Mouse (Mus musculus) activated CD4-positive, CD25-positive, alpha-beta regulatory T cell, adult 4 months (primary cell): Measurements from ENCODE around the gene Ush2a. TPM values are rescaled to one million over a fixed set of nuclear protein-coding genes. Genes with fewer than 3 reads are reported as not detected.

ENCODE experiments used
- ATAC-seq: one replicate; pipeline ENCODE4 v1.8.0; 2017
- polyA plus RNA-seq, 2 experiments: library from polyadenylated mRNA; unstranded; fragments of 100-300 nt; shearing (Covaris generic); gene quantifications; one replicate each; pipeline ENCODE4 v1.2.1; 2017

Gene Ush2a
- polyA plus RNA-seq, 2 experiments from 2014 or later = 0.08 TPM; not detected in 1

GRCm38 (mm10) chr1:188674640-188675510 is 413.1 kb downstream of the Ush2a start:
- no peak for ATAC-seq

GRCm38 (mm10) chr1:188675511-188675863 is 413.7 kb downstream of the Ush2a start:
- ATAC-seq = no peak

GRCm38 (mm10) chr1:188678189-188678588 is 416.4 kb downstream of the Ush2a start:
- no peak for ATAC-seq

- no peak for ATAC-seq
Observed at GRCm38 (mm10) chr1:188686362-188686761, 424.5 kb downstream of the Ush2a start.

GRCm38 (mm10) chr1:188696295-188696694 is 434.5 kb downstream of the Ush2a start:
- no peak for ATAC-seq

GRCm38 (mm10) chr1:188708176-188708575 is 446.4 kb downstream of the Ush2a start:
- ATAC-seq = no peak

GRCm38 (mm10) chr1:188708694-188709093 is 446.9 kb downstream of the Ush2a start:
- ATAC-seq = no peak

GRCm38 (mm10) chr1:188714131-188714530 is 452.3 kb downstream of the Ush2a start:
- no peak for ATAC-seq

- no peak for ATAC-seq
Observed at GRCm38 (mm10) chr1:188714941-188715340, 453.1 kb downstream of the Ush2a start.

- ATAC-seq = no peak
Observed at GRCm38 (mm10) chr1:188716886-188717285, 455.1 kb downstream of the Ush2a start.

GRCm38 (mm10) chr1:188725122-188725995 is 463.5 kb downstream of the Ush2a start:
- no peak for ATAC-seq

GRCm38 (mm10) chr1:188726937-188727336 is 465.1 kb downstream of the Ush2a start:
- ATAC-seq = no peak

GRCm38 (mm10) chr1:188728625-188729024 is 466.8 kb downstream of the Ush2a start:
- no peak for ATAC-seq

- no peak for ATAC-seq
Observed at GRCm38 (mm10) chr1:188729179-188729578, 467.4 kb downstream of the Ush2a start.

- no peak for ATAC-seq
Observed at GRCm38 (mm10) chr1:188734741-188735266, 473.0 kb downstream of the Ush2a start.

GRCm38 (mm10) chr1:188742971-188743370 is 481.1 kb downstream of the Ush2a start:
- ATAC-seq = no peak

- ATAC-seq = no peak
Observed at GRCm38 (mm10) chr1:188755031-188755430, 493.2 kb downstream of the Ush2a start.

GRCm38 (mm10) chr1:188760515-188760914 is 498.7 kb downstream of the Ush2a start:
- ATAC-seq = no peak

GRCm38 (mm10) chr1:188762463-188762862 is 500.6 kb downstream of the Ush2a start:
- ATAC-seq = no peak

- no peak for ATAC-seq
Observed at GRCm38 (mm10) chr1:188763761-188764160, 501.9 kb downstream of the Ush2a start.

- no peak for ATAC-seq
Observed at GRCm38 (mm10) chr1:188770828-188771227, 509.0 kb downstream of the Ush2a start.

GRCm38 (mm10) chr1:188772516-188773229 is 510.9 kb downstream of the Ush2a start:
- no peak for ATAC-seq

- ATAC-seq = no peak
Observed at GRCm38 (mm10) chr1:188773631-188774030, 511.8 kb downstream of the Ush2a start.
